Mouse (Mus musculus): ENCODE data around the gene Fam173a. TPM values are rescaled to one million over a fixed set of nuclear protein-coding genes. Genes with fewer than 3 reads are reported as not detected.

The Fam173a gene
- 58.4 and 76.0 TPM in 2 replicates for polyA plus RNA-seq (2014; fragmentation: Nextera tagmentation; extraction: Ambion mirVana)

GRCm38 (mm10) chr17:25792615-25793014 is at the start of gene Fam173a:
TSS of gene Fam173a (minus strand) at chr17:25792901.
- H3K4me2 ChIP-seq (ENCODE audit: low read length) = peak within 1 kb of the TSS; percentile 76
- peak; percentile 65 for ATAC-seq (ENCODE audit: insufficient number of reproducible peaks, insufficient read depth, low FRiP score, low read depth)
- H3K27me3 ChIP-seq (ENCODE audit: control insufficient read depth, insufficient read depth, low read length) = no peaks in the 10 kb centered on the region
- peaks cover 24% of the 10 kb centered on the region for H3K36me3 ChIP-seq (ENCODE audit: control insufficient read depth, insufficient read depth, low read length)
- under 1% methylated on average over 13 of the region's 14 CpGs for WGBS
- H3K4me1 ChIP-seq (ENCODE audit: control insufficient read depth in 2 of 2, insufficient read depth in 2 of 2, low read length in 2 of 2) = peaks cover 21 to 36% of the 10 kb centered on the region in 2 experiments
- H3K9me3 ChIP-seq (ENCODE audit: control insufficient read depth, low read length) = no peaks in the 10 kb centered on the region
- peak within 1 kb of the TSS; percentile 76 to 80 for H3K4me3 ChIP-seq (ENCODE audit: control insufficient read depth in 1 of 2, insufficient read depth in 1 of 2, low read depth in 1 of 2, low read length in 2 of 2)
- H3K27ac ChIP-seq (replicated peaks in 1 of 2; ENCODE audit: control insufficient read depth in 1 of 2, insufficient read depth in 1 of 2, low read depth in 2 of 2, low read length in 2 of 2) = peak within 1 kb of the TSS; percentile 93 to 95
- H3K9ac ChIP-seq (ENCODE audit: low read length) = peak within 1 kb of the TSS; percentile 84

- H3K9ac ChIP-seq (ENCODE audit: low read length) = no peak within 1 kb of the TSS
- H3K4me1 ChIP-seq (ENCODE audit: control insufficient read depth in 2 of 2, insufficient read depth in 2 of 2, low read length in 2 of 2) = peaks cover 17 to 32% of the 10 kb centered on the region in 2 experiments
- H3K36me3 ChIP-seq (ENCODE audit: control insufficient read depth, insufficient read depth, low read length) = peaks cover 57% of the 10 kb centered on the region
- H3K4me3 ChIP-seq (ENCODE audit: control insufficient read depth in 1 of 2, insufficient read depth in 1 of 2, low read depth in 1 of 2, low read length in 2 of 2) = no peak within 1 kb of the TSS
- H3K27ac ChIP-seq (replicated peaks in 1 of 2; ENCODE audit: control insufficient read depth in 1 of 2, insufficient read depth in 1 of 2, low read depth in 2 of 2, low read length in 2 of 2) = no peak within 1 kb of the TSS
- no peaks in the 10 kb centered on the region for H3K9me3 ChIP-seq (ENCODE audit: control insufficient read depth, low read length)
- no peak within 1 kb of the TSS for H3K4me2 ChIP-seq (ENCODE audit: low read length)
- ATAC-seq (ENCODE audit: insufficient number of reproducible peaks, insufficient read depth, low FRiP score, low read depth) = no peak
- H3K27me3 ChIP-seq (ENCODE audit: control insufficient read depth, insufficient read depth, low read length) = no peaks in the 10 kb centered on the region
- WGBS = 92% methylated on average over 22 of the region's 22 CpGs
These were observed 48.6 kb upstream of the Fam173a start, which contains the start of gene Gm20683 for GRCm38 (mm10) chr17:25841117-25841880. TSS of gene Gm20683 (minus strand) at chr17:25841763.

- no peak overlapping the region for H3K27ac ChIP-seq (replicated peaks in 1 of 2; ENCODE audit: control insufficient read depth in 1 of 2, insufficient read depth in 1 of 2, low read depth in 2 of 2, low read length in 2 of 2)
- H3K4me1 ChIP-seq (ENCODE audit: control insufficient read depth in 2 of 2, insufficient read depth in 2 of 2, low read length in 2 of 2) = peaks cover 20 to 39% of the 10 kb centered on the region in 2 experiments
- 96% methylated on average over 6 of the region's 6 CpGs for WGBS
- peaks cover 64% of the 10 kb centered on the region for H3K36me3 ChIP-seq (ENCODE audit: control insufficient read depth, insufficient read depth, low read length)
- no peak for ATAC-seq (ENCODE audit: insufficient number of reproducible peaks, insufficient read depth, low FRiP score, low read depth)
- no peaks in the 10 kb centered on the region for H3K9me3 ChIP-seq (ENCODE audit: control insufficient read depth, low read length)
- H3K27me3 ChIP-seq (ENCODE audit: control insufficient read depth, insufficient read depth, low read length) = no peaks in the 10 kb centered on the region
- no peak overlapping the region for H3K4me3 ChIP-seq (ENCODE audit: control insufficient read depth in 1 of 2, insufficient read depth in 1 of 2, low read depth in 1 of 2, low read length in 2 of 2)
- no peak overlapping the region for H3K9ac ChIP-seq (ENCODE audit: low read length)
- H3K4me2 ChIP-seq (ENCODE audit: low read length) = no peak overlapping the region
These were observed 47.8 kb upstream of the Fam173a start for GRCm38 (mm10) chr17:25840519-25840918.

GRCm38 (mm10) chr17:25839455-25840235 is 46.9 kb upstream of the Fam173a start:
- H3K4me2 ChIP-seq (ENCODE audit: low read length) = no peak overlapping the region
- H3K9me3 ChIP-seq (ENCODE audit: control insufficient read depth, low read length) = no peaks in the 10 kb centered on the region
- H3K36me3 ChIP-seq (ENCODE audit: control insufficient read depth, insufficient read depth, low read length) = peaks cover 71% of the 10 kb centered on the region
- 85% methylated on average over 14 of the region's 14 CpGs for WGBS
- no peak overlapping the region for H3K27ac ChIP-seq (replicated peaks in 1 of 2; ENCODE audit: control insufficient read depth in 1 of 2, insufficient read depth in 1 of 2, low read depth in 2 of 2, low read length in 2 of 2)
- H3K27me3 ChIP-seq (ENCODE audit: control insufficient read depth, insufficient read depth, low read length) = no peaks in the 10 kb centered on the region
- ATAC-seq (ENCODE audit: insufficient number of reproducible peaks, insufficient read depth, low FRiP score, low read depth) = no peak
- no peak overlapping the region for H3K9ac ChIP-seq (ENCODE audit: low read length)
- H3K4me3 ChIP-seq (ENCODE audit: control insufficient read depth in 1 of 2, insufficient read depth in 1 of 2, low read depth in 1 of 2, low read length in 2 of 2) = no peak overlapping the region
- peaks cover 24 to 45% of the 10 kb centered on the region in 2 experiments for H3K4me1 ChIP-seq (ENCODE audit: control insufficient read depth in 2 of 2, insufficient read depth in 2 of 2, low read length in 2 of 2)

- H3K4me1 ChIP-seq (ENCODE audit: control insufficient read depth in 2 of 2, insufficient read depth in 2 of 2, low read length in 2 of 2) = peaks cover 26 to 50% of the 10 kb centered on the region in 2 experiments
- H3K36me3 ChIP-seq (ENCODE audit: control insufficient read depth, insufficient read depth, low read length) = peaks cover 74% of the 10 kb centered on the region
- H3K4me3 ChIP-seq (ENCODE audit: control insufficient read depth in 1 of 2, insufficient read depth in 1 of 2, low read depth in 1 of 2, low read length in 2 of 2) = no peak overlapping the region
These were observed 46.2 kb upstream of the Fam173a start for GRCm38 (mm10) chr17:25838904-25839303.

GRCm38 (mm10) chr17:25837533-25837932 is 44.8 kb upstream of the Fam173a start:
- no peaks in the 10 kb centered on the region for H3K27me3 ChIP-seq (ENCODE audit: control insufficient read depth, insufficient read depth, low read length)
- H3K4me3 ChIP-seq (ENCODE audit: control insufficient read depth in 1 of 2, insufficient read depth in 1 of 2, low read depth in 1 of 2, low read length in 2 of 2) = no peak overlapping the region
- H3K36me3 ChIP-seq (ENCODE audit: control insufficient read depth, insufficient read depth, low read length) = peaks cover 72% of the 10 kb centered on the region
- H3K27ac ChIP-seq (replicated peaks in 1 of 2; ENCODE audit: control insufficient read depth in 1 of 2, insufficient read depth in 1 of 2, low read depth in 2 of 2, low read length in 2 of 2) = peak overlapping the region in 1 of 2 experiments; percentile 77; a peak in 2 of 4 replicates
- peak overlapping the region; percentile 74 for H3K9ac ChIP-seq (ENCODE audit: low read length)
- peaks cover 21 to 40% of the 10 kb centered on the region in 2 experiments; a peak in 3 of 4 replicates for H3K4me1 ChIP-seq (ENCODE audit: control insufficient read depth in 2 of 2, insufficient read depth in 2 of 2, low read length in 2 of 2)
- no peaks in the 10 kb centered on the region for H3K9me3 ChIP-seq (ENCODE audit: control insufficient read depth, low read length)
- no peak for ATAC-seq (ENCODE audit: insufficient number of reproducible peaks, insufficient read depth, low FRiP score, low read depth)
- H3K4me2 ChIP-seq (ENCODE audit: low read length) = peak overlapping the region; percentile 90
- WGBS = 25% methylated on average over 3 of the region's 3 CpGs

More at GRCm38 (mm10) chr17:25838904-25839303, 46.2 kb upstream of the Fam173a start:
- Histone ChIP-seq H3K9ac (ENCODE audit: low read length) (no peak overlapping the region), H3K27me3 (ENCODE audit: control insufficient read depth, insufficient read depth, low read length) (no peaks in the 10 kb centered on the region), H3K9me3 (ENCODE audit: control insufficient read depth, low read length) (no peaks in the 10 kb centered on the region), H3K4me2 (ENCODE audit: low read length) (no peak overlapping the region), H3K27ac (replicated peaks in 1 of 2; ENCODE audit: control insufficient read depth in 1 of 2, insufficient read depth in 1 of 2, low read depth in 2 of 2, low read length in 2 of 2) (no peak overlapping the region)
- 87% methylated on average over 4 of the region's 4 CpGs for WGBS
- no peak for ATAC-seq (ENCODE audit: insufficient number of reproducible peaks, insufficient read depth, low FRiP score, low read depth)

- peak within 1 kb of the TSS; percentile 30 to 42 for H3K4me3 ChIP-seq (ENCODE audit: control insufficient read depth in 1 of 2, insufficient read depth in 1 of 2, low read depth in 1 of 2, low read length in 2 of 2)
- WGBS = 1% methylated on average over 29 of the region's 29 CpGs
- peaks cover 67% of the 10 kb centered on the region for H3K36me3 ChIP-seq (ENCODE audit: control insufficient read depth, insufficient read depth, low read length)
- peak within 1 kb of the TSS; percentile 9 to 77; a peak in 2 of 4 replicates for H3K27ac ChIP-seq (replicated peaks in 1 of 2; ENCODE audit: control insufficient read depth in 1 of 2, insufficient read depth in 1 of 2, low read depth in 2 of 2, low read length in 2 of 2)
- no peaks in the 10 kb centered on the region for H3K9me3 ChIP-seq (ENCODE audit: control insufficient read depth, low read length)
- H3K27me3 ChIP-seq (ENCODE audit: control insufficient read depth, insufficient read depth, low read length) = no peaks in the 10 kb centered on the region
- H3K9ac ChIP-seq (ENCODE audit: low read length) = peak within 1 kb of the TSS; percentile 74
- H3K4me1 ChIP-seq (ENCODE audit: control insufficient read depth in 2 of 2, insufficient read depth in 2 of 2, low read length in 2 of 2) = peaks cover 21 to 41% of the 10 kb centered on the region in 2 experiments; a peak in 3 of 4 replicates
- ATAC-seq (ENCODE audit: insufficient number of reproducible peaks, insufficient read depth, low FRiP score, low read depth) = peak; percentile 8; the same call in 1 of the 2 replicates
- H3K4me2 ChIP-seq (ENCODE audit: low read length) = peak within 1 kb of the TSS; percentile 90
These were observed 44.3 kb upstream of the Fam173a start, which contains the start of gene Rhbdl1 for GRCm38 (mm10) chr17:25837076-25837410. TSS of gene Rhbdl1 (minus strand) at chr17:25837295.

All from heart, embryonic 14.5 days (tissue).